Mouse (Mus musculus): ENCODE results near the gene H2-Eb1. TPM values are rescaled to one million over a fixed set of nuclear protein-coding genes. Genes with fewer than 3 reads are reported as not detected.

Gene H2-Eb1
- total RNA-seq, 2 experiments from 2014 or later = 1.1 to 2.1 TPM

DNA sequence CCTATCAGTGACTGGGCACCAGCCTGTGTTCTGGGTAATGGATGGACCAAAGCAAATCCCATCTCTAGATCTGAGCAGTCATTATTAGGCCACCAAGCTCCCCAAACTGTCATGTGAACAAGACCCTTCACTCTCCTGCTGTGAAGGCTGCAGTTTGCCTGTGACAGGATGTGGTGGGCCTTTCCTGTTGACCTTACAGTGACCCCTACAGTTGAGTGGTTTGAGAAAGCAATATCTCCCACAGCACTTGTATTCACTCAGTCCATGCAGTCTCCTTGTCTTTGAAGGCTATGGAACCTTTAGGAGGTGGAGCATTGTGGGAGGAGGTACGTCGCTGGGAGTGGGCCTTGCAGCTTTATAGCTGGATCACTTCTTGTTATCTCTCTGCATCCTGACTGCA lies 24.1 kb downstream of the H2-Eb1 start:
- no peak overlapping the region for H3K4me3 ChIP-seq
- H3K27ac ChIP-seq = no peak overlapping the region
- TF ChIP-seq CTCF (IDR thresholded peaks at IDR 0.05) = no peak
- no peak for DNase-seq (ENCODE audit: extremely low spot score in 1 of 2, low spot score in 2 of 2)
- intact Hi-C loops (cut with DNase I) = no loop called here

DNA sequence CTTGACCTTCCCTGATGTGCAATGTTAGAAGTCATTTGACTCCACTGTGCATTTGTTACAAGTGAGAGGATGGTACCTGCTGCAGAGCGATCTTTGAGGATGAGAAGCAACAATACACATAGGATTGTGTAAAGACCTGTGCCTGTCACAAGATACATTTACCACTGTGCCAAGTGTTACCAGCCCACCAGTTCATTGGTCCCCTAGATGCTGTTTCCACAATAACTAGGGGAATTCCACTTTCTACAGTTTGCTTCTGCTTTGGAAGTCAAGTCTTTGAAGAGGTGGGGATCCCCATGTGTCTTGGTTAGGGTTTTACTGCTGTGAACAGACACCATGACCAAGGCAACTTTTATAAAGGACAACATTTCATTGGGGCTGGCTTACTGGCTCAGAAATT lies 25.5 kb downstream of the H2-Eb1 start:
- DNase-seq (ENCODE audit: extremely low spot score in 1 of 2, low spot score in 2 of 2) = no peak
- TF ChIP-seq CTCF (IDR thresholded peaks at IDR 0.05) = no peak

DNA sequence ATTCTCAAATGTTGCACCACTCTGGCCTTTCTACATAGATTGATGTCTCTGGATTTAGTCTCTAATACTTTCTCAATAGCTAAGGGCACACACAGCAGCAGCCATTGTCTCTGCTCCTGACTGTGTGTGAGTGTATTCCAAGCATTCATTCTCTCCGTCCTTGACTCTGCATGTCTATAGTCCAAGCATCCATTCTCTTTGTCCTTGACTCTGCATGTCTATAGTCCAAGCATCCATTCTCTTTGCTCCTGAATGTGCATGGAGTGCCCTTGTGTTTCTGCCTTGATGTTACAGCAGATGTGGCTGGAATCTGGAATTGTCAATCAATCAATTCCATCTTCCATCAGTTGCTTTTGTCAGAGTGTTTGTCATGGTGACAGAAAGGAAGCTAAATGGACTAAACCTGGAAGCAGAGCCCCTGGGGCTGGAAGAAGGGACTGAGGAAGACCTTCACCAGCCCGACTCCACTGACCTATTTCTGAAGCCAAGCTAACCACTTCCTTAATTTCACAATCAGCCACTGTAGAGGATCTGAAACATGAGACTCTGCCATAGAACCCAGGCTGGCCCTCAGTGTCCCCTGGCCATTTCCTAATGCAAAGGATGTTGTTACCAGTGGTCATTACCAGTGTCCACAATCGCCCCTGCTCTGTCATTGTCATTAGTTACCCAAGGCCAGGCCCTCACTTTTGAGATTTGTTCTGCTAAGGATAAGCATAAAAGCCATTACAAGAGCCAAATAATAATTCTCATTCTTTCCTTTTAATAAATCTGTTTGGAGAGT lies 35.1 kb downstream of the H2-Eb1 start:
- intact Hi-C loops (cut with DNase I) = loop anchor here (10.0 kb wide), 1 partner anchor 266 kb away; no protein-coding TSS in a partner anchor
- DNase-seq (ENCODE audit: extremely low spot score in 1 of 2, low spot score in 2 of 2) = no peak

More for the DNA sequence above, 25.5 kb downstream of the H2-Eb1 start:
- intact Hi-C loops (cut with DNase I) = no loop called here
- H3K4me3 ChIP-seq = no peak overlapping the region
- H3K27ac ChIP-seq = no peak overlapping the region

GRCm38 (mm10) chr17:34344882-34345281 lies 39.2 kb downstream of the H2-Eb1 start:
- H3K27ac ChIP-seq = no peak overlapping the region
- intact Hi-C loops (cut with DNase I) = loop anchor here (10.0 kb wide), 1 partner anchor 270 kb away; no protein-coding TSS in a partner anchor
- no peak for TF ChIP-seq CTCF (IDR thresholded peaks at IDR 0.05)

More for the DNA sequence above, 35.1 kb downstream of the H2-Eb1 start:
- Histone ChIP-seq H3K4me3 (no peak overlapping the region), H3K27ac (no peak overlapping the region)
- TF ChIP-seq CTCF (IDR thresholded peaks at IDR 0.05) = no peak

GRCm38 (mm10) chr17:34345486-34345885 lies 39.8 kb downstream of the H2-Eb1 start:
- no peak overlapping the region for H3K27ac ChIP-seq
- TF ChIP-seq CTCF (IDR thresholded peaks at IDR 0.05) = no peak
- intact Hi-C loops (cut with DNase I) = loop anchor here (10.0 kb wide), 1 partner anchor 271 kb away; no protein-coding TSS in a partner anchor

More at GRCm38 (mm10) chr17:34344882-34345281, 39.2 kb downstream of the H2-Eb1 start:
- no peak overlapping the region for H3K4me3 ChIP-seq
- no peak for DNase-seq (ENCODE audit: extremely low spot score in 1 of 2, low spot score in 2 of 2)

DNA sequence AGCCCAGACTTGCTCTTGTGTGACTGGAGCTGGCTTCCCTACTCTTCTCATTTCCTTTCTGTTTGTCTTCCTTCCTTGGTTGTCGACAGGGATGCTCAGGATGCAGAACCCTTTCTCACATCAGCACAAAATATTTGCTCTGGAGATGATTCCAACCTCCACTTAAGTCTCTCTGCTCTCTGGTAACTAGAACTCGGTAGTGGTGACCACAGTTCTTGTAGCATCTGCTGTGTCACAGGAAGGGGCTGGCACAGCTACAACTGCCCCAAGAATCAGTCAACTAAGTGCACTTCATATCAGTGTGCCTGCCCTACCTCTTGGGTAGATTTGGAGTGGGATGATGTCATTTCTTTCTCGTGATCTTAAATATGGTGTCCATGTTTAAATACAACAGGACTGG lies 40.4 kb downstream of the H2-Eb1 start:
- intact Hi-C loops (cut with DNase I) = loop anchor here (2.0 to 10.0 kb wide), 2 partner anchors 175 to 271 kb away; no protein-coding TSS in a partner anchor
- H3K4me3 ChIP-seq = no peak overlapping the region
- no peak for DNase-seq (ENCODE audit: extremely low spot score in 1 of 2, low spot score in 2 of 2)
- no peak overlapping the region for H3K27ac ChIP-seq
- TF ChIP-seq CTCF (IDR thresholded peaks at IDR 0.05) = no peak

More at GRCm38 (mm10) chr17:34345486-34345885, 39.8 kb downstream of the H2-Eb1 start:
- DNase-seq (ENCODE audit: extremely low spot score in 1 of 2, low spot score in 2 of 2) = no peak
- no peak overlapping the region for H3K4me3 ChIP-seq

- intact Hi-C loops (cut with DNase I) = loop anchor here (2.0 to 10.0 kb wide), 3 partner anchors 63 to 273 kb away; no protein-coding TSS in a partner anchor
- Histone ChIP-seq H3K4me3 (no peak overlapping the region), H3K27ac (no peak overlapping the region)
- DNase-seq (ENCODE audit: extremely low spot score in 1 of 2, low spot score in 2 of 2) = peak; percentile 26 to 47
- no peak for TF ChIP-seq CTCF (IDR thresholded peaks at IDR 0.05)
These were observed 42.1 kb downstream of the H2-Eb1 start for GRCm38 (mm10) chr17:34347606-34348308.

- intact Hi-C loops (cut with DNase I) = loop anchor here (1.0 to 10.0 kb wide), 3 partner anchors 61 to 275 kb away; no protein-coding TSS in a partner anchor
- TF ChIP-seq CTCF (IDR thresholded peaks at IDR 0.05) = peak; percentile 92
- Histone ChIP-seq H3K27ac (no peak overlapping the region), H3K4me3 (no peak overlapping the region)
- peak; percentile 70 to 78 for DNase-seq (ENCODE audit: extremely low spot score in 1 of 2, low spot score in 2 of 2)
These were observed 43.8 kb downstream of the H2-Eb1 start for GRCm38 (mm10) chr17:34349429-34349828.

- DNase-seq (ENCODE audit: extremely low spot score in 1 of 2, low spot score in 2 of 2) = no peak
- TF ChIP-seq CTCF (IDR thresholded peaks at IDR 0.05) = no peak
- intact Hi-C loops (cut with DNase I) = no loop called here
- Histone ChIP-seq H3K27ac (no peak within 1 kb of the TSS; the same call in 1 of the 2 replicates), H3K4me3 (no peak within 1 kb of the TSS)
These were observed 48.9 kb downstream of the H2-Eb1 start, which contains the start of gene Btnl2 for GRCm38 (mm10) chr17:34354539-34354938. Gene Btnl2, plus strand, starts transcription at chr17:34354822.

- H3K27ac ChIP-seq = no peak overlapping the region
- H3K4me3 ChIP-seq = no peak overlapping the region
- DNase-seq (ENCODE audit: extremely low spot score in 1 of 2, low spot score in 2 of 2) = no peak
- intact Hi-C loops (cut with DNase I) = no loop called here
- no peak for TF ChIP-seq CTCF (IDR thresholded peaks at IDR 0.05)
These were observed 49.3 kb downstream of the H2-Eb1 start for GRCm38 (mm10) chr17:34354940-34355339.

- no peak for TF ChIP-seq CTCF (IDR thresholded peaks at IDR 0.05)
- Histone ChIP-seq H3K27ac (no peak overlapping the region), H3K4me3 (no peak overlapping the region)
- no peak for DNase-seq (ENCODE audit: extremely low spot score in 1 of 2, low spot score in 2 of 2)
- intact Hi-C loops (cut with DNase I) = no loop called here
These were observed 57.4 kb downstream of the H2-Eb1 start for GRCm38 (mm10) chr17:34362954-34363546.

Data from left cerebral cortex, adult 2 months (tissue).